Mouse (Mus musculus): Measurements from ENCODE around the gene Col8a2. TPM values are rescaled to one million over a fixed set of nuclear protein-coding genes. Genes with fewer than 3 reads are reported as not detected.

Col8a2 gene
- 11.6 and 17.7 TPM in 2 replicates for total RNA-seq (2014; rRNA removed)
- 5.5 and 5.9 TPM in 2 replicates for polyA plus RNA-seq (2015; fragmentation: Nextera tagmentation; extraction: Ambion mirVana)

GRCm38 (mm10) chr4:126286492-126286891, at the start of gene Col8a2:
Gene Col8a2 (plus strand): TSS chr4:126286793.
- ATAC-seq = no peak

GRCm38 (mm10) chr4:126237721-126238242, 48.8 kb upstream of the Col8a2 start:
- TF ChIP-seq CTCF (IDR thresholded peaks at IDR 0.05; ENCODE audit: low read depth) = 0 out of 2 replicates have a peak, but pooled peaks have one; percentile 13
- no peaks in the 10 kb centered on the region for H3K27me3 ChIP-seq (ENCODE audit: insufficient read depth, low read length)
- H3K9ac ChIP-seq (replicated peaks; ENCODE audit: low read length) = no peak overlapping the region
- H3K4me3 ChIP-seq (ENCODE audit: low read length) = no peak overlapping the region
- WGBS = 39% methylated on average over 5 of the region's 5 CpGs
- H3K4me2 ChIP-seq (ENCODE audit: low read depth, low read length) = no peak overlapping the region
- no peak for DNase-seq (ENCODE audit: low spot score)
- peaks cover 86% of the 10 kb centered on the region for H3K36me3 ChIP-seq (ENCODE audit: insufficient read depth, low read length)
- no peaks in the 10 kb centered on the region for H3K4me1 ChIP-seq (ENCODE audit: insufficient read depth, low read length)
- no peaks in the 10 kb centered on the region for H3K9me3 ChIP-seq (ENCODE audit: low read length)
- no peak overlapping the region for H3K27ac ChIP-seq
- ATAC-seq = peak; percentile 41

More at GRCm38 (mm10) chr4:126286492-126286891, at the start of gene Col8a2:
- no peak for TF ChIP-seq CTCF (IDR thresholded peaks at IDR 0.05; ENCODE audit: low read depth)
- H3K27me3 ChIP-seq (ENCODE audit: insufficient read depth, low read length) = peaks cover 13% of the 10 kb centered on the region
- H3K4me1 ChIP-seq (ENCODE audit: insufficient read depth, low read length) = no peaks in the 10 kb centered on the region
- H3K36me3 ChIP-seq (ENCODE audit: insufficient read depth, low read length) = no peaks in the 10 kb centered on the region
- H3K27ac ChIP-seq = no peak within 1 kb of the TSS
- peak within 1 kb of the TSS; percentile 27 for H3K4me3 ChIP-seq (ENCODE audit: low read length)
- 5% methylated on average over 29 of the region's 42 CpGs for WGBS
- DNase-seq (ENCODE audit: low spot score) = no peak
- no peaks in the 10 kb centered on the region for H3K9me3 ChIP-seq (ENCODE audit: low read length)
- H3K9ac ChIP-seq (replicated peaks; ENCODE audit: low read length) = peak within 1 kb of the TSS; percentile 28; the same call in 1 of the 2 replicates
- H3K4me2 ChIP-seq (ENCODE audit: low read depth, low read length) = peak within 1 kb of the TSS; percentile 43

DNA sequence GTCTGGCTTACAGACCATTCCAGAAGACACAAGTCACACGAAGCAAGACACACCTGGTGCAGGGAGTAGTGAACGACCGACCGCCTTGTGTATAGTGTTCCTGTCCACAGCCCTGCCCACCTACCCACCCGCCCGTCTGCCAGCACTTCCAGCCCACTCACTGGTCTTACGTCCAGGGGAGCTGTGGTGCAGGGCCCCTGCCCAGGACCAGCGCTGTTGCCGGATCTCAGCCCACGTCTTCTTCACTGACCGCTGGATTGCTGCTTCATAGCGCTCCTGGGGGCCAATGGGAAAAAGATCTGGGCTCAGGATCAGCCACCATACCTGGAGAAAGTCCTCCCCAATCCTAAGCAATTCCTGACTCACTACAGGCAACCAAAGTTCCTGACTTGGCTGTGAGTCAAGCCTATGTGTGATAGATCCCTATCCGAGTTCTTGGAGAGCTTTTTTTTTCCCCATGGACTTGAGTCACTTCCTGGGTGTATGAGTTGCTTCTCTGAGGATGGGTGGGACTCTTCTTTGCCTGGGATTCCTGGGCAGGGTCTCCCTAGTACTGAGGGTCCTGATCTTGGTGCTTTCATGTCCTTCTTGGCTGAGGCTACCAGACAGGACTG, 46.6 kb upstream of the Col8a2 start:
- no peak overlapping the region for H3K9ac ChIP-seq (replicated peaks; ENCODE audit: low read length)
- ATAC-seq (no peak), DNase-seq (ENCODE audit: low spot score) (no peak)
- H3K4me2 ChIP-seq (ENCODE audit: low read depth, low read length) = no peak overlapping the region
- no peak overlapping the region for H3K4me3 ChIP-seq (ENCODE audit: low read length)
- H3K9me3 ChIP-seq (ENCODE audit: low read length) = no peaks in the 10 kb centered on the region
- H3K27ac ChIP-seq = no peak overlapping the region
- H3K27me3 ChIP-seq (ENCODE audit: insufficient read depth, low read length) = no peaks in the 10 kb centered on the region
- TF ChIP-seq CTCF (IDR thresholded peaks at IDR 0.05; ENCODE audit: low read depth) = no peak
- H3K36me3 ChIP-seq (ENCODE audit: insufficient read depth, low read length) = peaks cover 64% of the 10 kb centered on the region
- WGBS = 89% methylated on average over 13 of the region's 13 CpGs
- H3K4me1 ChIP-seq (ENCODE audit: insufficient read depth, low read length) = no peaks in the 10 kb centered on the region

DNA sequence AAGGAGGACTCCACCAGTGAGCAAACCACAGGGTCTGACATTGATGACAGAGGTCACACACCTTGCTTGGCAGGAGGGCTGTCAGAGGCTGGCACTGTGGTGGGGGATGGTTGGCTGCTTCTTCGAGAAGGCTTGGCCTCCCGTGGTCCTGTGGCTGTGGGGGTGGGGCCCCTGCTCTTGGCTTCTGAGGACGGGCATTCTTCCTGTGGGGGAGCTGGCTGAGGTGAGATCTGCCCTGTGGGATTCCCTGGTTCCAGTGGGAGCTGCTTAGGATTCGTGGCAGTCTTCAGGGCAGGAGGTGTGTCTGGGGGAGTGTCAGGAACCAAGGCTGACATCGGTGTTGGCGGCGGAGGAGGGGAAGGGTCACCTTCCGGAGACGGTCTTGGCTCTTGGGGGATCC, 44.6 kb upstream of the Col8a2 start:
- Histone ChIP-seq H3K27ac (no peak overlapping the region), H3K9ac (replicated peaks; ENCODE audit: low read length) (no peak overlapping the region), H3K36me3 (ENCODE audit: insufficient read depth, low read length) (peaks cover 44% of the 10 kb centered on the region), H3K4me1 (ENCODE audit: insufficient read depth, low read length) (no peaks in the 10 kb centered on the region), H3K4me2 (ENCODE audit: low read depth, low read length) (no peak overlapping the region), H3K27me3 (ENCODE audit: insufficient read depth, low read length) (no peaks in the 10 kb centered on the region), H3K4me3 (ENCODE audit: low read length) (no peak overlapping the region), H3K9me3 (ENCODE audit: low read length) (no peaks in the 10 kb centered on the region)
- 28% methylated on average over 9 of the region's 9 CpGs for WGBS
- DNase-seq (ENCODE audit: low spot score) (no peak), ATAC-seq (no peak)
- no peak for TF ChIP-seq CTCF (IDR thresholded peaks at IDR 0.05; ENCODE audit: low read depth)

GRCm38 (mm10) chr4:126242510-126242909, 44.1 kb upstream of the Col8a2 start:
- no peak overlapping the region for H3K4me2 ChIP-seq (ENCODE audit: low read depth, low read length)
- TF ChIP-seq CTCF (IDR thresholded peaks at IDR 0.05; ENCODE audit: low read depth) = no peak
- no peak overlapping the region for H3K4me3 ChIP-seq (ENCODE audit: low read length)
- H3K27ac ChIP-seq = no peak overlapping the region
- WGBS = 70% methylated on average over 6 of the region's 6 CpGs
- H3K4me1 ChIP-seq (ENCODE audit: insufficient read depth, low read length) = no peaks in the 10 kb centered on the region
- ATAC-seq (no peak), DNase-seq (ENCODE audit: low spot score) (no peak)
- H3K9ac ChIP-seq (replicated peaks; ENCODE audit: low read length) = no peak overlapping the region
- H3K9me3 ChIP-seq (ENCODE audit: low read length) = no peaks in the 10 kb centered on the region
- H3K27me3 ChIP-seq (ENCODE audit: insufficient read depth, low read length) = no peaks in the 10 kb centered on the region
- peaks cover 45% of the 10 kb centered on the region for H3K36me3 ChIP-seq (ENCODE audit: insufficient read depth, low read length)

DNA sequence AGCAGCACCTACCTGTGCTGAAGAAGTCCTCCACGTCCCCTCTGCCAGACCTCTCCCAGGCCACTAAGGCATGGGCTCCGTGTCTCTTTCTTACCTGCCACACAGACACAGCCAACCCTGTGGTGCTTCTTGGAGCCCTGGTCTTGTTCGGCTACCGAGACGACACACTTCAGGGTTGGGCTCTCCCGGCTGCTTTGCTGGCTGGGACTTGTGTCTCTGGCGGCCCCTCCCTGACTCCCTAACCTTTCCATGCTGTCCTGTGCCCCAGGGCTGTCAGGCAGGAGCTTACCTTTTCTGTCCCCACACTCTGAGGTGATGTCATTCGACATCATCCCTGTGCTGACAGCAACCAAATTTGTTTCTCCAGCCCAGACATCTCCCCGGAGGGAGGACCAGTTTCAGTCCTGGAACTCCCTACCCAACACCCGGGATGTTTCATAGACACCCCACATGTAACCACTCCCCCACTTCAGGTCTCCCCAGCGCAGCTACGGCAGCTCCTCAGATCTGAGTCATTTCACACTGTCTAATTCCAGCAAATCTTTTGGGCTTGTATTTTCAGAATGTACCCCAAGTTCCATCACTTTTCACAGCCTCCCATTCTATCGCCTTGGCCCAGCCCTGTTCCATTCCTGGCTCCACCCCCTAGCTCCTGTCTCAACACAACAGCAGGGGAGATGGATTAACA, 40.2 kb upstream of the Col8a2 start:
- Histone ChIP-seq H3K9ac (replicated peaks; ENCODE audit: low read length) (no peak overlapping the region), H3K36me3 (ENCODE audit: insufficient read depth, low read length) (peaks cover 12% of the 10 kb centered on the region), H3K4me3 (ENCODE audit: low read length) (no peak overlapping the region), H3K4me1 (ENCODE audit: insufficient read depth, low read length) (peaks cover 11% of the 10 kb centered on the region; the same call in 1 of the 2 replicates), H3K27me3 (ENCODE audit: insufficient read depth, low read length) (no peaks in the 10 kb centered on the region), H3K9me3 (ENCODE audit: low read length) (no peaks in the 10 kb centered on the region), H3K4me2 (ENCODE audit: low read depth, low read length) (no peak overlapping the region), H3K27ac (no peak overlapping the region)
- DNase-seq (ENCODE audit: low spot score) (no peak), ATAC-seq (no peak)
- WGBS = 81% methylated on average over 13 of the region's 13 CpGs
- no peak for TF ChIP-seq CTCF (IDR thresholded peaks at IDR 0.05; ENCODE audit: low read depth)

Measured in hindbrain, postnatal 0 days (tissue).